Mouse (Mus musculus) MEL (cell line): ENCODE results near the gene Camta1.

Experiments used
- BHLHE40 ChIP-seq: IDR thresholded peaks from 2 replicates; pipeline ENCODE4 v1.6.1; 2012; ENCODE audit warnings: low read depth, mild to moderate bottlenecking, inconsistent platforms, low read length, improper control_type of control experiment, borderline replicate concordance
- CTCF ChIP-seq, 3 experiments: IDR thresholded peaks in 2 of 3; conservative IDR thresholded peaks in 1 of 3; 2 replicates each; pipeline ENCODE4 v1.5.1; 2011 to 2012; ENCODE audit warnings: low read length in 3 of 3, low read depth in 2 of 3, mild to moderate bottlenecking in 2 of 3, improper control_type of control experiment in 1 of 3, inconsistent platforms in 1 of 3, mixed read lengths in 1 of 3, moderate library complexity in 1 of 3; ENCODE audit not compliant: control insufficient read depth in 1 of 3, insufficient read depth in 1 of 3, poor library complexity in 1 of 3, severe bottlenecking in 1 of 3
- ELF1 ChIP-seq: IDR thresholded peaks from 2 replicates; pipeline ENCODE4 v1.6.1; 2014; ENCODE audit warnings: low read depth, mild to moderate bottlenecking, inconsistent platforms, low read length, improper control_type of control experiment, moderate library complexity
- GABPA ChIP-seq: IDR thresholded peaks from 2 replicates; pipeline ENCODE4 v1.6.1; 2012; ENCODE audit warnings: low read depth, mild to moderate bottlenecking, inconsistent platforms, low read length, improper control_type of control experiment, moderate library complexity
- GATA1 ChIP-seq: IDR thresholded peaks from 2 replicates; pipeline ENCODE4 v1.6.1; 2011; ENCODE audit warnings: low read depth, low read length, improper control_type of control experiment
- KAT2A ChIP-seq: conservative IDR thresholded peaks from 2 replicates; pipeline ENCODE4 v1.6.1; 2012; ENCODE audit warnings: low read depth, low read length, improper control_type of control experiment, inconsistent platforms
- MAX ChIP-seq: IDR thresholded peaks from 2 replicates; pipeline ENCODE4 v1.6.1; 2011; ENCODE audit warnings: low read length, improper control_type of control experiment
- POLR2A ChIP-seq, 2 experiments: IDR thresholded peaks; 2 replicates each; pipeline ENCODE4 v1.6.1; 2011 to 2012; ENCODE audit warnings: low read length in 2 of 2, mild to moderate bottlenecking in 2 of 2, control low read depth in 1 of 2, improper control_type of control experiment in 1 of 2, low read depth in 1 of 2, moderate library complexity in 1 of 2; ENCODE audit not compliant: control insufficient read depth in 1 of 2, insufficient read depth in 1 of 2, poor library complexity in 1 of 2
- POLR2AphosphoS2 ChIP-seq: IDR thresholded peaks from 2 replicates; pipeline ENCODE4 v1.6.1; 2011; ENCODE audit warnings: low read length, improper control_type of control experiment
- SIN3A ChIP-seq: IDR thresholded peaks from 2 replicates; pipeline ENCODE4 v1.6.1; 2012; ENCODE audit warnings: low read length, improper control_type of control experiment, inconsistent platforms
- SMC3 ChIP-seq: IDR thresholded peaks from 2 replicates; pipeline ENCODE4 v1.6.1; 2011; ENCODE audit warnings: low read depth, low read length, improper control_type of control experiment
- TAL1 ChIP-seq: IDR thresholded peaks from 2 replicates; pipeline ENCODE4 v1.6.1; 2012; ENCODE audit warnings: mild to moderate bottlenecking, inconsistent platforms, low read length, moderate library complexity, mixed read lengths
- TBP ChIP-seq: IDR thresholded peaks from 2 replicates; pipeline ENCODE4 v1.8.0; 2011; ENCODE audit warnings: low read depth, low read length, improper control_type of control experiment
- ZC3H11A ChIP-seq: IDR thresholded peaks from 2 replicates; pipeline ENCODE4 v1.6.1; 2012; ENCODE audit warnings: low read depth, mild to moderate bottlenecking, inconsistent platforms, low read length, improper control_type of control experiment

DNA sequence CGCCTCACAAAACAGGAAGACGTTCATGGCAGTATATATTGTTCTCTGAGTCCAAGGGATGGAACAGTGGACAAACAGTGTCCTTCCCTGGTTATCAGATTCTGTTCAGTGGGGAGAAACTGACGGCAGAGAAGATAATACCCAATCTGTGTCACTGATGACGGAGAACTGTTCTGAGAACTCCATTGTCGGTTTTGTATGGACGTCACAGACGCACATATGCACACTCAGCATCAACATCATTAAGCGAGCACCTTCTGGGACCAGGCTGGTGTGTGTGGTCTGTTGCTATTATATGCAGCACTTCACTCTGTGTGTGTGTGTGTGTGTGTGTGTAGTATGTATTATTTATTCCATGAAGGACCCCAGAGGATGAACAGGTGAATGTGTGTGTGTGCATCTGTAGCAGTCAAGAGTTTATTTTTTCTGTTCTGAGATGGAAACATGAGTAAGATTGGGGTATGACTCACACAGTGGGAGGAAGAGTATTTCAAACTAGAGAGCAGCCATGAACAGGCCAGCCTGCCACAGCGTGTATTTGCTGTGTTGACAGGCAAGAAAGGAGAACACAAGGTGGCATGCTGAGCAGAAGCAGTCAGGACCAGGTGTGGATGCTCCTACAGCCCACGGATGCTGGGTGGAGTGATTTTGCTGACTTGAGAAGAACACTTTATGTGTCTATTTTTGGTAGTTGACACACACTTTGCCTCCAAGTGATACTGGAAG lies 946.3 kb downstream of the Camta1 start:
- TF ChIP-seq GATA1 = no peak
- no peak for TF ChIP-seq TAL1
- TF ChIP-seq ELF1 = no peak
- no peak for TF ChIP-seq SMC3
- TF ChIP-seq POLR2A (IDR thresholded peaks at IDR 0.05; ENCODE audit: control insufficient read depth in 1 of 2, insufficient read depth in 1 of 2, low read depth in 1 of 2, low read length in 2 of 2, poor library complexity in 1 of 2) = no peak
- TF ChIP-seq SIN3A = peak; percentile 6; the same call in 1 of the 2 replicates
- TF ChIP-seq CTCF (IDR thresholded peaks at IDR 0.05 in 2 of 3, conservative IDR thresholded peaks at IDR 0.05 in 1 of 3; ENCODE audit: control insufficient read depth in 1 of 3, insufficient read depth in 1 of 3, low read depth in 2 of 3, low read length in 3 of 3, poor library complexity in 1 of 3, severe bottlenecking in 1 of 3) = no peak
- TF ChIP-seq MAX = no peak
- TF ChIP-seq GABPA = no peak
- no peak for TF ChIP-seq KAT2A
- TF ChIP-seq ZC3H11A = no peak
- TF ChIP-seq TBP = 0 out of 2 replicates have a peak, but pooled peaks have one; percentile 8
- no peak for TF ChIP-seq BHLHE40
- TF ChIP-seq POLR2AphosphoS2 = no peak
